Comparison of ENCODE assay signal across 9 mouse cellular contexts in the genomic region with DNA sequence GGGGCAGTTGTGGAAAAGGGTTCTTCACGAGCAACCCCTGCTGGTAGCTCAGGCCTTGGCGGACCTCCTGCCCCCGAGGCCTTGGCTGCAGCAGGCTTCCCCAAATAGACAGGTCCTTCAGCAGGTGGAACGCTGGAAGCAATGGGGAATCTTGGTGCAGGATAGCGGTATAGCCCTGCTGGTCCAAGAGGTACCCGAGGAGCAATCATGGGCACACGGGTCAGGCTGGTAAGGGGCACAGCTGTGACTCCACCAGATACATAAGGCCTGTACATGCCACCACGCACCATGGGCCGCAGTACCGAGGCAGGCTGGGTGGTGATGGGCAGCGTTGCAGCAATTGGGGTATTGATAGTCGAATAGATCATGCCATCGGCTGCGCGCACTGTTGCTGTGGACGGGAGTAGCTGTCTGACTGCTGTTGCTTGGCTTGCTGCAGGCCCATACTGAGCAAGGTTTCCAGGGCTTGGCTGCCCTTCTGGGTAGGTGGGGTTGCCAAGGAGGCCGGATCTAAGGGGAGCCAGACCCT. TPM values are rescaled to one million over a fixed set of nuclear protein-coding genes. Genes with fewer than 3 reads are reported as not detected.
DNase-seq lines count a peak whose midpoint lies in the region; ATAC-seq and TF ChIP-seq lines count a peak whose summit lies in the region.
"Had no signal": no experiment of that assay in that cellular context is flagged by ENCODE, and none has a peak within 500 bp of the region (broad histone marks: within the 10 kb centered on the region; RNA-seq: fewer than 3 reads in every experiment).

No protein-coding gene starts in this region.

- H3K36me3 ChIP-seq in heart, embryonic 10.5 days = peaks cover 3% of the 10 kb centered on the region; the same call in 1 of the 2 replicates
- no peaks in the 10 kb centered on the region for H3K36me3 ChIP-seq in thymus, adult 2 months (ENCODE audit: control insufficient read depth, insufficient read depth, low read length)
- no peaks in the 10 kb centered on the region for H3K36me3 ChIP-seq in liver, embryonic 14.5 days (replicated peaks; ENCODE audit: control insufficient read depth, insufficient read depth, low read depth)

- H3K4me3 ChIP-seq in heart, embryonic 10.5 days = peak overlapping the region; percentile 53
- peak overlapping the region; percentile 45 for H3K4me3 ChIP-seq in thymus, adult 2 months (ENCODE audit: control insufficient read depth, insufficient read depth, low read length)
- H3K4me3 ChIP-seq in liver, embryonic 14.5 days (ENCODE audit: insufficient read depth in 1 of 2, low read depth in 2 of 2, low read length in 2 of 2) = no peak overlapping the region

- 0 out of 2 replicates have a peak, but pooled peaks have one; percentile 11 for TF ChIP-seq CTCF in thymus, adult 2 months (IDR thresholded peaks at IDR 0.05; ENCODE audit: borderline replicate concordance, control insufficient read depth, extremely low read depth, insufficient read depth, low read length, poor library complexity)
- TF ChIP-seq CTCF in liver, embryonic 14.5 days (IDR thresholded peaks at IDR 0.05; ENCODE audit: low read depth) = peak; percentile 31

- peak overlapping the region; percentile 85 for H3K27ac ChIP-seq in heart, embryonic 10.5 days
- H3K27ac ChIP-seq in thymus, adult 2 months (ENCODE audit: control insufficient read depth, insufficient read depth, low read length) = no peak overlapping the region
- no peak overlapping the region for H3K27ac ChIP-seq in liver, embryonic 14.5 days

- 69% methylated on average over 17 of the region's 17 CpGs for WGBS in heart, embryonic 10.5 days
- 76% methylated on average over 17 of the region's 17 CpGs for WGBS in thymus, adult 2 months
- WGBS in liver, embryonic 14.5 days (ENCODE audit: insufficient replicate concordance) = 64% methylated on average over 17 of the region's 17 CpGs

- DNase-seq in heart, embryonic 10.5 days (ENCODE audit: low spot score) = no peak
- DNase-seq in heart, adult 9 months (ENCODE audit: low spot score in 2 of 2) = no peak
- DNase-seq in thymus, adult 2 months = no peak
- no peak for DNase-seq in thymus, postnatal 14 days
- DNase-seq in liver, embryonic 14.5 days (ENCODE audit: low read depth in 3 of 3, low spot score in 3 of 3) = no peak
- DNase-seq in embryo, embryonic 11 days = no peak
- DNase-seq in left cerebral cortex, adult 9 months (ENCODE audit: low spot score in 2 of 2) = no peak
- DNase-seq in Muller cell, postnatal 12 days (ENCODE audit: inconsistent ontology term) = no peak
- DNase-seq: lung, adult 2 months had no signal

- no peak for TF ChIP-seq EP300 in liver, embryonic 14.5 days (IDR thresholded peaks at IDR 0.05; ENCODE audit: low read depth)

- peaks cover 93% of the 10 kb centered on the region for H3K27me3 ChIP-seq in heart, embryonic 10.5 days (ENCODE audit: insufficient read depth, poor library complexity, severe bottlenecking)
- no peaks in the 10 kb centered on the region for H3K27me3 ChIP-seq in thymus, adult 2 months (ENCODE audit: control insufficient read depth, insufficient read depth, low read length)
- H3K27me3 ChIP-seq in liver, embryonic 14.5 days (ENCODE audit: control insufficient read depth, insufficient read depth, low read length) = peaks cover 5% of the 10 kb centered on the region; the same call in 1 of the 2 replicates

- peak overlapping the region; percentile 42 for H3K4me2 ChIP-seq in liver, embryonic 14.5 days (ENCODE audit: low read depth)

- H3K4me1 ChIP-seq in heart, embryonic 10.5 days = peaks cover 59% of the 10 kb centered on the region
- H3K4me1 ChIP-seq in thymus, adult 2 months (replicated peaks; ENCODE audit: control insufficient read depth, insufficient read depth, low read length) = peaks cover 36% of the 10 kb centered on the region
- no peaks in the 10 kb centered on the region for H3K4me1 ChIP-seq in liver, embryonic 14.5 days (replicated peaks; ENCODE audit: control insufficient read depth in 2 of 2, insufficient read depth in 2 of 2, low read length in 1 of 2)

- H3K9ac ChIP-seq in liver, embryonic 14.5 days (replicated peaks) = no peak overlapping the region

- no peak for TF ChIP-seq POLR2A in thymus, adult 2 months (IDR thresholded peaks at IDR 0.05; ENCODE audit: control insufficient read depth, extremely low read depth, insufficient read depth, low read length, poor library complexity)

- ATAC-seq in liver, embryonic 14.5 days (ENCODE audit: insufficient read depth) = no peak

- no peaks in the 10 kb centered on the region for H3K9me3 ChIP-seq in heart, embryonic 10.5 days
- H3K9me3 ChIP-seq in liver, embryonic 14.5 days (ENCODE audit: control insufficient read depth, low read length) = no peaks in the 10 kb centered on the region

RNA-seq across cellular contexts. Expression of gene Apeh, which starts 17.3 kb away (rescaled TPM):
- 80.7 and 84.4 TPM in 2 replicates for polyA plus RNA-seq in heart, embryonic 10.5 days (2016; fragmentation: Nextera tagmentation; extraction: Ambion mirVana)
- polyA plus RNA-seq in thymus, adult 2 months (2012; rRNA removed) = 131 and 163 TPM in 2 replicates
- 126 and 150 TPM in 2 replicates for polyA plus RNA-seq in liver, embryonic 14.5 days (2012; rRNA removed)
- 153 and 172 TPM in 2 replicates for polyA plus RNA-seq in liver, embryonic 14.5 days (2014; fragmentation: Nextera tagmentation; extraction: Ambion mirVana)

RNA-seq across cellular contexts. Expression of gene Rnf123, which starts 28.5 kb away (rescaled TPM):
- polyA plus RNA-seq in heart, embryonic 10.5 days (2016; fragmentation: Nextera tagmentation; extraction: Ambion mirVana) = 31.8 and 33.1 TPM in 2 replicates
- polyA plus RNA-seq in thymus, adult 2 months (2012; rRNA removed) = 221 and 246 TPM in 2 replicates
- 139 and 146 TPM in 2 replicates for polyA plus RNA-seq in liver, embryonic 14.5 days (2012; rRNA removed)
- 88.2 and 102 TPM in 2 replicates for polyA plus RNA-seq in liver, embryonic 14.5 days (2014; fragmentation: Nextera tagmentation; extraction: Ambion mirVana)

RNA-seq across cellular contexts. Expression of gene Mst1, which starts 31.4 kb away (rescaled TPM):
- polyA plus RNA-seq in heart, embryonic 10.5 days (2016; fragmentation: Nextera tagmentation; extraction: Ambion mirVana) = 1.6 TPM in 2 replicates
- polyA plus RNA-seq in thymus, adult 2 months (2012; rRNA removed) = 3.3 and 3.5 TPM in 2 replicates
- polyA plus RNA-seq in liver, embryonic 14.5 days (2012; rRNA removed) = 21.0 and 21.3 TPM in 2 replicates
- polyA plus RNA-seq in liver, embryonic 14.5 days (2014; fragmentation: Nextera tagmentation; extraction: Ambion mirVana) = 24.1 and 29.7 TPM in 2 replicates

RNA-seq across cellular contexts. Expression of gene Amigo3, which starts 58.7 kb away (rescaled TPM):
- polyA plus RNA-seq in heart, embryonic 10.5 days (2016; fragmentation: Nextera tagmentation; extraction: Ambion mirVana) = 2.5 and 3.2 TPM in 2 replicates
- 4.5 and 4.8 TPM in 2 replicates for polyA plus RNA-seq in thymus, adult 2 months (2012; rRNA removed)
- 0.51 and 0.75 TPM in 2 replicates for polyA plus RNA-seq in liver, embryonic 14.5 days (2012; rRNA removed)
- polyA plus RNA-seq in liver, embryonic 14.5 days (2014; fragmentation: Nextera tagmentation; extraction: Ambion mirVana) = 0.89 and 1.4 TPM in 2 replicates

Comparison
In these comparisons a context has a peak if more than half of its experiments do, and no peak if none do; other contexts are left out.
1. H3K4me3 ChIP-seq: peak in heart, embryonic 10.5 days (single experiment) and thymus, adult 2 months (single experiment); none in liver, embryonic 14.5 days (0 of 2).